Mouse (Mus musculus): ENCODE results near the gene Nsd1. TPM values are rescaled to one million over a fixed set of nuclear protein-coding genes. Genes with fewer than 3 reads are reported as not detected.

Gene Nsd1
- polyA plus RNA-seq, 1 experiment from 2014 or later = 96.3 TPM

GRCm38 (mm10) chr13:55171517-55172335, 37.9 kb upstream of the Nsd1 start:
- H3K4me2 ChIP-seq (replicated peaks; ENCODE audit: low read depth, low read length) = peak overlapping the region; percentile 33
- ATAC-seq (ENCODE audit: insufficient number of reproducible peaks, insufficient read depth, low FRiP score, low read depth) = peak; percentile 33; the same call in 1 of the 2 replicates
- no peaks in the 10 kb centered on the region for H3K36me3 ChIP-seq (ENCODE audit: control insufficient read depth, insufficient read depth, low read length)
- 8% methylated on average over 26 of the region's 26 CpGs for WGBS
- H3K27me3 ChIP-seq (ENCODE audit: control insufficient read depth, insufficient read depth, low read length) = no peaks in the 10 kb centered on the region
- peaks cover 11% of the 10 kb centered on the region; the same call in 1 of the 2 replicates for H3K4me1 ChIP-seq (ENCODE audit: control insufficient read depth, insufficient read depth, low read length)
- peak overlapping the region; percentile 80 for H3K27ac ChIP-seq (ENCODE audit: low read length)
- 0 out of 2 replicates have a peak overlapping the region, but pooled peaks have one; percentile 10 for H3K9ac ChIP-seq (replicated peaks; ENCODE audit: low read depth, low read length)
- no peaks in the 10 kb centered on the region for H3K9me3 ChIP-seq (ENCODE audit: control insufficient read depth, low read depth, low read length)
- H3K4me3 ChIP-seq (ENCODE audit: low read depth, low read length) = no peak overlapping the region

GRCm38 (mm10) chr13:55172336-55172770, 37.2 kb upstream of the Nsd1 start:
- Histone ChIP-seq H3K9ac (replicated peaks; ENCODE audit: low read depth, low read length) (0 out of 2 replicates have a peak overlapping the region, but pooled peaks have one; percentile 10), H3K27ac (ENCODE audit: low read length) (peak overlapping the region; percentile 80), H3K27me3 (ENCODE audit: control insufficient read depth, insufficient read depth, low read length) (no peaks in the 10 kb centered on the region), H3K36me3 (ENCODE audit: control insufficient read depth, insufficient read depth, low read length) (no peaks in the 10 kb centered on the region), H3K9me3 (ENCODE audit: control insufficient read depth, low read depth, low read length) (no peaks in the 10 kb centered on the region), H3K4me3 (ENCODE audit: low read depth, low read length) (no peak overlapping the region), H3K4me1 (ENCODE audit: control insufficient read depth, insufficient read depth, low read length) (peaks cover 11% of the 10 kb centered on the region; the same call in 1 of the 2 replicates), H3K4me2 (replicated peaks; ENCODE audit: low read depth, low read length) (peak overlapping the region; percentile 33)
- ATAC-seq (ENCODE audit: insufficient number of reproducible peaks, insufficient read depth, low FRiP score, low read depth) = no peak
- 43% methylated on average over 7 of the region's 7 CpGs for WGBS

DNA sequence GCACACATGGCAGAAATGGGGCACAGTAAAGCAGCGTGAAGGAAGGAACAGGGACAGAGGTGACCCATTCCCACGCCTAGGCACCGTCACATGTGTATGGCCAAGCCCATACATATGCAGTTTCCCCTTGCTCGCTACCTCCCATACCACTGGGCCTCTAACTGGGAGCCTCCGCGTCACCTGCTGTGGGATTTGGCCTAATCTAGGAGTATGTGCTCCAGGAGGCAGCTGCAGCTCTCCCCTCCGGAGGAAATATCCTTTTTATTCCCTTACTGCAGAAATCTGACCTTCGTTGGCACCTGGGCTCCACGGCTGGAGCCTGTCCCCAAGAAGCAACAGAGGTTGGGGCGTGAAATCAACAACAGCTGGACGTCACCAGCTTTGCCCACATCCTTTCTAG, 35.2 kb upstream of the Nsd1 start:
- no peak for ATAC-seq (ENCODE audit: insufficient number of reproducible peaks, insufficient read depth, low FRiP score, low read depth)
- H3K27ac ChIP-seq (ENCODE audit: low read length) = no peak overlapping the region
- no peaks in the 10 kb centered on the region for H3K27me3 ChIP-seq (ENCODE audit: control insufficient read depth, insufficient read depth, low read length)
- no peak overlapping the region for H3K4me3 ChIP-seq (ENCODE audit: low read depth, low read length)
- H3K4me1 ChIP-seq (ENCODE audit: control insufficient read depth, insufficient read depth, low read length) = peaks cover 7% of the 10 kb centered on the region; the same call in 1 of the 2 replicates
- WGBS = 73% methylated on average over 11 of the region's 11 CpGs
- H3K4me2 ChIP-seq (replicated peaks; ENCODE audit: low read depth, low read length) = no peak overlapping the region
- H3K9ac ChIP-seq (replicated peaks; ENCODE audit: low read depth, low read length) = no peak overlapping the region
- H3K36me3 ChIP-seq (ENCODE audit: control insufficient read depth, insufficient read depth, low read length) = no peaks in the 10 kb centered on the region
- no peaks in the 10 kb centered on the region for H3K9me3 ChIP-seq (ENCODE audit: control insufficient read depth, low read depth, low read length)

DNA sequence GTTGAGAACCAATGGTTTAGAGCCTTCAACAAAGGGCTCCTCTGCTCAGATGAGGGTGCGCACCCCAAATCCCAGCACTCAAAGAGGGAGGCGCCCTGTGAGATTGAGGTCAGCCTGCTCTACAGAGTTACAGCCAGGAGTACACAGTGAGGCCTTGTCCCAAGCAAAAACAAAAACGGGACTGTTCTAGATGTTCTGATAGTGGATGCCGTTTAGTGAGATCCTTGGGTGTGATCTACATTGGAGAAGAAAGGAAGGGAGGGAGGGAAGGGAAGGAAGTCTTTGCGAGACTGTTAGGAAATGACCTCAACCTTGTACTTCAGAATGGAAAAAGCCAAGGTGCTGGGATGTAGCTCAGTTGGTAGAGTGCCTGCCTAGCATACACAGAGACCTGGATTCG, 33.3 kb upstream of the Nsd1 start:
- Histone ChIP-seq H3K4me2 (replicated peaks; ENCODE audit: low read depth, low read length) (no peak overlapping the region), H3K4me3 (ENCODE audit: low read depth, low read length) (no peak overlapping the region), H3K27me3 (ENCODE audit: control insufficient read depth, insufficient read depth, low read length) (no peaks in the 10 kb centered on the region), H3K4me1 (ENCODE audit: control insufficient read depth, insufficient read depth, low read length) (peaks cover 7% of the 10 kb centered on the region; the same call in 1 of the 2 replicates), H3K36me3 (ENCODE audit: control insufficient read depth, insufficient read depth, low read length) (no peaks in the 10 kb centered on the region), H3K9ac (replicated peaks; ENCODE audit: low read depth, low read length) (no peak overlapping the region), H3K27ac (ENCODE audit: low read length) (no peak overlapping the region), H3K9me3 (ENCODE audit: control insufficient read depth, low read depth, low read length) (no peaks in the 10 kb centered on the region)
- ATAC-seq (ENCODE audit: insufficient number of reproducible peaks, insufficient read depth, low FRiP score, low read depth) = no peak
- 88% methylated on average over 6 of the region's 6 CpGs for WGBS

DNA sequence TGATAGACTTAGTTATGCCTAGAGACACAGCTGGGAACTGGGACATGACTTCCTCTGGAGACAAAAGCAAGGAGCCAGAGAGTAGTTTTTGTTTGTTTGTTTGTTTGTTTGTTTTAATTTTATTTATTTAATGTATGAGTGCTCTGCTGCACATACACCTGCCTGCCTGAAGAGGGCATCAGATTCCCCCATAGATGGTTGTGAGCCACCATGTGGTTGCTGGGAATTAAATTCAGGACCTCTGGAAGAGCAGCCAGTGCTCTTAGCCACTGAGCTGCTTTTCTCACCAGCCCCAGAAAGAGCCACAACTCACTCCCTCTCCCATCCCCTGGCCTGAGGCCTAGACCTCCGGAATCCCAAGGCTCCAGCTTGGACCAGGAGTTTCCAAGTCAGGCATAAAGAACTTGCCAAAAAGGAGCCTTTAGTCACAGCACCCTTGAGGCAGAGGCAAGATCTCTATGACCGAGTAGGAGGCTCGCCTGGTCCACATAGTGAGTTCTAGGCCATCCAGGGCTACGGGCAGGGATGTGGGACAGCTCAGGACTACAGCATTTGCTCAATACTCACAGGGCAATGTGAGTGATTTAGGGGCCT, 31.6 kb upstream of the Nsd1 start:
- ATAC-seq (ENCODE audit: insufficient number of reproducible peaks, insufficient read depth, low FRiP score, low read depth) = no peak
- no peaks in the 10 kb centered on the region for H3K4me1 ChIP-seq (ENCODE audit: control insufficient read depth, insufficient read depth, low read length)
- WGBS = 75% methylated on average over 4 of the region's 4 CpGs
- H3K4me3 ChIP-seq (ENCODE audit: low read depth, low read length) = no peak overlapping the region
- no peaks in the 10 kb centered on the region for H3K27me3 ChIP-seq (ENCODE audit: control insufficient read depth, insufficient read depth, low read length)
- H3K36me3 ChIP-seq (ENCODE audit: control insufficient read depth, insufficient read depth, low read length) = no peaks in the 10 kb centered on the region
- no peaks in the 10 kb centered on the region for H3K9me3 ChIP-seq (ENCODE audit: control insufficient read depth, low read depth, low read length)
- no peak overlapping the region for H3K9ac ChIP-seq (replicated peaks; ENCODE audit: low read depth, low read length)
- H3K4me2 ChIP-seq (replicated peaks; ENCODE audit: low read depth, low read length) = no peak overlapping the region
- H3K27ac ChIP-seq (ENCODE audit: low read length) = no peak overlapping the region

DNA sequence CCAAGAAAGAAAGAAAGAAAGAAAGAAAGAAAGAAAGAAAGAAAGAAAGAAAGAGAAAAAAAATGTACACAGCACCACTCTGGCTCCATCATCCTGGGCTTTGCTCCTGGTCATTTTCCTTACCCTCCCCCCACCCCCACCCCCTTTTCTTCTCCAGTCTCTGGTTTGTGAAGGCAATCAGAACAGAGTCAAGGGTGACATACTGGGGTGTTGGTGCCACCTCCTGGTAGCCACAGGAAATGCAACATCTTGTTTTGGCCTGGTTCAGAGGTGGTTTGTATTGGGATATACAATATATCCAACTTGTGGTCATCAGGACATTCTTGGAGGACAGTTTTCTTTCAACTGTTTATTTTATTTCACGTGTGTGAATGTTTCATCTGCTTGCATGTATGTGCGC, 31.0 kb upstream of the Nsd1 start:
- H3K27me3 ChIP-seq (ENCODE audit: control insufficient read depth, insufficient read depth, low read length) = no peaks in the 10 kb centered on the region
- H3K9ac ChIP-seq (replicated peaks; ENCODE audit: low read depth, low read length) = no peak overlapping the region
- H3K27ac ChIP-seq (ENCODE audit: low read length) = no peak overlapping the region
- WGBS = 31% methylated on average over 2 of the region's 2 CpGs
- H3K4me3 ChIP-seq (ENCODE audit: low read depth, low read length) = no peak overlapping the region
- ATAC-seq (ENCODE audit: insufficient number of reproducible peaks, insufficient read depth, low FRiP score, low read depth) = peak; percentile 5; the same call in 1 of the 2 replicates
- no peaks in the 10 kb centered on the region for H3K4me1 ChIP-seq (ENCODE audit: control insufficient read depth, insufficient read depth, low read length)
- no peak overlapping the region for H3K4me2 ChIP-seq (replicated peaks; ENCODE audit: low read depth, low read length)
- no peaks in the 10 kb centered on the region for H3K36me3 ChIP-seq (ENCODE audit: control insufficient read depth, insufficient read depth, low read length)
- H3K9me3 ChIP-seq (ENCODE audit: control insufficient read depth, low read depth, low read length) = no peaks in the 10 kb centered on the region

DNA sequence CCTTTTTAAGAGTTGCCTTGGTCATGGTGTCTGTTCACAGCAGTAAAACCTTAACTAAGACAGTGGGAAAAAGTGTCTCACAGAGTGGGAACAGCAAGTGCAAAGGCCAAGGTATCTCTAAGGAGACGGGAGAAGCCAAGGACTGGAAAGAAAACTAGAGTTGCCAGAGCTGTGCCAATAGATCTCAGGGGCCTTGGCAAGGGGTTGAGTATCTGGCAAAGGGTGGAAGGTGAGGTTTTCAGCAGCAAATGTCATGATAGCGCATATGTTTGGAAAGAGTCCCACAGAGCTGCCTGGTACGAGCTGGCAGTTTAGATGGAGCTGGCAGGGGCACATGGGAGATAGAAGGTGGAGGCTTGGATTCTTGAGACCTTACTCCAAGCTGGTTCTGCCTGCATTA, 30.0 kb upstream of the Nsd1 start:
- Histone ChIP-seq H3K4me2 (replicated peaks; ENCODE audit: low read depth, low read length) (no peak overlapping the region), H3K4me1 (ENCODE audit: control insufficient read depth, insufficient read depth, low read length) (no peaks in the 10 kb centered on the region), H3K4me3 (ENCODE audit: low read depth, low read length) (no peak overlapping the region), H3K9ac (replicated peaks; ENCODE audit: low read depth, low read length) (no peak overlapping the region), H3K27ac (ENCODE audit: low read length) (no peak overlapping the region), H3K36me3 (ENCODE audit: control insufficient read depth, insufficient read depth, low read length) (no peaks in the 10 kb centered on the region), H3K27me3 (ENCODE audit: control insufficient read depth, insufficient read depth, low read length) (no peaks in the 10 kb centered on the region), H3K9me3 (ENCODE audit: control insufficient read depth, low read depth, low read length) (no peaks in the 10 kb centered on the region)
- no peak for ATAC-seq (ENCODE audit: insufficient number of reproducible peaks, insufficient read depth, low FRiP score, low read depth)
- WGBS = 94% methylated on average over 3 of the region's 3 CpGs

DNA sequence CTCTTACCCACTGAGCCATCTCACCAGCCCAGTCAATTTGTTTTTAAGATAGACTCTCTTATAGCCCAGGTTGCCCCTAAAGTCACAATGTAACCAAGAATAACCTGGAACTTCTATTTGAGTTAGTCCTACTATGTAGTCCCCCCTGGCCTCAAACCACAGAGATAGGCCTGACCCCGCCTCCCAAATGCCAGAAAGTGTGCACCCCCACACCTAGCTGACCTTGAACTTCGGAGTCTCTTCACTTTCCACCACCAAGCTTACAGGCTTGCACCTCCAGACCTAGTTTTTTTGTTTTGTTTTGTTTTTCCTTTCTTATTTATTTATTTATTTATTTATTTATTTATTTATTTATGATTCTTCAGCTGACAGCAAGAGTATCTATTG, 27.8 kb upstream of the Nsd1 start:
- Histone ChIP-seq H3K27ac (ENCODE audit: low read length) (no peak overlapping the region; the same call in 1 of the 2 replicates), H3K36me3 (ENCODE audit: control insufficient read depth, insufficient read depth, low read length) (no peaks in the 10 kb centered on the region), H3K27me3 (ENCODE audit: control insufficient read depth, insufficient read depth, low read length) (no peaks in the 10 kb centered on the region), H3K9me3 (ENCODE audit: control insufficient read depth, low read depth, low read length) (no peaks in the 10 kb centered on the region), H3K4me3 (ENCODE audit: low read depth, low read length) (peak overlapping the region; percentile 13), H3K4me1 (ENCODE audit: control insufficient read depth, insufficient read depth, low read length) (no peaks in the 10 kb centered on the region), H3K9ac (replicated peaks; ENCODE audit: low read depth, low read length) (no peak overlapping the region), H3K4me2 (replicated peaks; ENCODE audit: low read depth, low read length) (peak overlapping the region; percentile 42)
- no peak for ATAC-seq (ENCODE audit: insufficient number of reproducible peaks, insufficient read depth, low FRiP score, low read depth)
- 60% methylated on average over 2 of the region's 2 CpGs for WGBS
